Mouse (Mus musculus): ENCODE measurements around the gene Epor.

DNA sequence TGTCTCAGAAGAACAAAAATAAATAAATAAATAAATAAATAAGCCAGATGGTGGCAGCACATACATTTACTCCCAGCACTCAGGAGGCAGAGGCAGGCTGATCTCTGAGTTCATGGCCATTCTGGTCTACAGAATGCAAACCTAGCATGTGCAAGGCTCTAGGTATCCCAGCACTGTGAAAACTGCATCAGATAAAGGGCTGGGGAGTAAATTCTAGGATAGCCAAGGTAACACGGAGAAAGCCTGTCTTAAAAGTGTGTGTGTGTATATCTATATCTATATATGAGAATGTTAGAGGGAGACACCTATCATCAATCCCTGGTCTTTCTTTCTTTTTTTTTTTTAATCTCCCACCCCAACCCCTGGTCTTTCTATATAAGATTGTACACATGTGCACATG is 37.8 kb downstream of the Epor start:
- TF ChIP-seq POLR2A (IDR thresholded peaks at IDR 0.05; ENCODE audit: insufficient read depth, low read length) (no peak), CTCF (IDR thresholded peaks at IDR 0.05; ENCODE audit: low read depth, low read length) (no peak), EP300 (IDR thresholded peaks at IDR 0.05; ENCODE audit: insufficient read depth, low read depth, low read length) (no peak)

Measured in ES-Bruce4 (cell line).